Mouse (Mus musculus): ENCODE data around the gene Col5a1. TPM values are rescaled to one million over a fixed set of nuclear protein-coding genes. Genes with fewer than 3 reads are reported as not detected.

Col5a1 gene
- polyA plus RNA-seq, 1 experiment, result 16.4 TPM

- DNase-seq (ENCODE audit: extremely low spot score in 1 of 2, low spot score in 1 of 2), result no peak
Observed at GRCm38 (mm10) chr2:27916316-27916715, 30.1 kb downstream of the Col5a1 start.

GRCm38 (mm10) chr2:27917177-27917576 lies 31.0 kb downstream of the Col5a1 start:
- DNase-seq (ENCODE audit: extremely low spot score in 1 of 2, low spot score in 1 of 2), result no peak

- DNase-seq (ENCODE audit: extremely low spot score in 1 of 2, low spot score in 1 of 2), result no peak
Observed at GRCm38 (mm10) chr2:27918106-27918505, 31.9 kb downstream of the Col5a1 start.

GRCm38 (mm10) chr2:27919309-27919850 lies 33.2 kb downstream of the Col5a1 start:
- DNase-seq (ENCODE audit: extremely low spot score in 1 of 2, low spot score in 1 of 2), result no peak

- peak in 1 of 2 experiments; percentile 42 for DNase-seq (ENCODE audit: extremely low spot score in 1 of 2, low spot score in 1 of 2)
Observed at GRCm38 (mm10) chr2:27922053-27922452, 35.8 kb downstream of the Col5a1 start.

GRCm38 (mm10) chr2:27923718-27924117 lies 37.5 kb downstream of the Col5a1 start:
- DNase-seq (ENCODE audit: extremely low spot score in 1 of 2, low spot score in 1 of 2), result no peak

- no peak for DNase-seq (ENCODE audit: extremely low spot score in 1 of 2, low spot score in 1 of 2)
Observed at GRCm38 (mm10) chr2:27924463-27924862, 38.2 kb downstream of the Col5a1 start.

GRCm38 (mm10) chr2:27926478-27927165 lies 40.4 kb downstream of the Col5a1 start:
- peak; percentile 44 to 91 for DNase-seq (ENCODE audit: extremely low spot score in 1 of 2, low spot score in 1 of 2)

GRCm38 (mm10) chr2:27930471-27931015 lies 44.3 kb downstream of the Col5a1 start:
- DNase-seq (ENCODE audit: extremely low spot score in 1 of 2, low spot score in 1 of 2), result no peak

- DNase-seq (ENCODE audit: extremely low spot score in 1 of 2, low spot score in 1 of 2), result no peak
Observed at GRCm38 (mm10) chr2:27931130-27931529, 44.9 kb downstream of the Col5a1 start.

- no peak for DNase-seq (ENCODE audit: extremely low spot score in 1 of 2, low spot score in 1 of 2)
Observed at GRCm38 (mm10) chr2:27931971-27932370, 45.7 kb downstream of the Col5a1 start.

GRCm38 (mm10) chr2:27934269-27934668 lies 48.0 kb downstream of the Col5a1 start:
- DNase-seq (ENCODE audit: extremely low spot score in 1 of 2, low spot score in 1 of 2), result no peak

- DNase-seq (ENCODE audit: extremely low spot score in 1 of 2, low spot score in 1 of 2), result no peak
Observed at GRCm38 (mm10) chr2:27934831-27935230, 48.6 kb downstream of the Col5a1 start.

GRCm38 (mm10) chr2:27935441-27935840 lies 49.2 kb downstream of the Col5a1 start:
- DNase-seq (ENCODE audit: extremely low spot score in 1 of 2, low spot score in 1 of 2), result no peak

GRCm38 (mm10) chr2:27936607-27937191 lies 50.5 kb downstream of the Col5a1 start:
- peak in 1 of 2 experiments; percentile 76 for DNase-seq (ENCODE audit: extremely low spot score in 1 of 2, low spot score in 1 of 2)

GRCm38 (mm10) chr2:27939433-27939832 lies 53.2 kb downstream of the Col5a1 start:
- DNase-seq (ENCODE audit: extremely low spot score in 1 of 2, low spot score in 1 of 2), result no peak

- DNase-seq (ENCODE audit: extremely low spot score in 1 of 2, low spot score in 1 of 2), result no peak
Observed at GRCm38 (mm10) chr2:27940144-27940543, 53.9 kb downstream of the Col5a1 start.

- peak in 1 of 2 experiments; percentile 20 for DNase-seq (ENCODE audit: extremely low spot score in 1 of 2, low spot score in 1 of 2)
Observed at GRCm38 (mm10) chr2:27947252-27947651, 61.0 kb downstream of the Col5a1 start.

GRCm38 (mm10) chr2:27947917-27948316 lies 61.7 kb downstream of the Col5a1 start:
- DNase-seq (ENCODE audit: extremely low spot score in 1 of 2, low spot score in 1 of 2), result no peak

GRCm38 (mm10) chr2:27953866-27954265 lies 67.6 kb downstream of the Col5a1 start:
- no peak for DNase-seq (ENCODE audit: extremely low spot score in 1 of 2, low spot score in 1 of 2)

- no peak for DNase-seq (ENCODE audit: extremely low spot score in 1 of 2, low spot score in 1 of 2)
Observed at GRCm38 (mm10) chr2:27954924-27955323, 68.7 kb downstream of the Col5a1 start.

- no peak for DNase-seq (ENCODE audit: extremely low spot score in 1 of 2, low spot score in 1 of 2)
Observed at GRCm38 (mm10) chr2:27956751-27957150, 70.5 kb downstream of the Col5a1 start.

Measured in frontal cortex, adult 2 months (tissue).